Mouse (Mus musculus): ENCODE results near the gene Sspn.

DNA sequence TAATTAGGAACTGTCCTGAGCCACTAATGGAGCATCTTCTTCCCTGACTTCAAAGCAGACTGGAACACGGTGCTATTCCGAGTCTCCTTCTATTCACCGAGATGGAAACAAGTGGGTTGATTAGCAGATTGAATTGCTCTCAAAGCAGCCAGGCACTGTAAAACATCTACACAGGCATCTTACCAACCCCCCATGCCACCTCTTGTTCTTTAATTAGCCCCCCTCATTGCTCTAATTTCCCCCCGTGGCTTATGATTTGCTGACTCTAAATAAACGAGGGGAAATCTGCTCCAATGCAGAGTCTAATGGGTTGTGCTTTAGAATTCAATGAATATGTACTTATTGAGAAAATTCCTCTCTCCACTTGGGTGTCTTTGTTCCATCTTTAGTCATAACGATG is 15.0 kb upstream of the Sspn start:
- TF ChIP-seq NRF1 (IDR thresholded peaks at IDR 0.05; ENCODE audit: insufficient read depth, low read depth, low read length, poor library complexity, severe bottlenecking) (no peak), ZKSCAN1 (IDR thresholded peaks at IDR 0.05; ENCODE audit: low read depth, low read length) (no peak), POLR2A (IDR thresholded peaks at IDR 0.05; ENCODE audit: control insufficient read depth in 1 of 2, insufficient read depth in 1 of 2, low read depth in 1 of 2, low read length in 2 of 2, poor library complexity in 1 of 2) (no peak), ZNF384 (IDR thresholded peaks at IDR 0.05; ENCODE audit: low read depth, low read length) (no peak), TBP (IDR thresholded peaks at IDR 0.05; ENCODE audit: low read depth, low read length) (no peak), USF1 (IDR thresholded peaks at IDR 0.05; ENCODE audit: low read depth, low read length) (no peak), KAT2A (conservative IDR thresholded peaks at IDR 0.05; ENCODE audit: low read depth, low read length) (no peak), EP300 (IDR thresholded peaks at IDR 0.05; ENCODE audit: low read depth in 1 of 2, low read length in 2 of 2) (no peak), HCFC1 (IDR thresholded peaks at IDR 0.05; ENCODE audit: low read depth, low read length) (no peak), CTCF (IDR thresholded peaks at IDR 0.05 in 2 of 3, conservative IDR thresholded peaks at IDR 0.05 in 1 of 3; ENCODE audit: control insufficient read depth in 1 of 3, insufficient read depth in 1 of 3, low read depth in 2 of 3, low read length in 3 of 3, poor library complexity in 1 of 3, severe bottlenecking in 1 of 3) (no peak), POLR2AphosphoS2 (IDR thresholded peaks at IDR 0.05; ENCODE audit: low read length) (no peak), GABPA (IDR thresholded peaks at IDR 0.05; ENCODE audit: low read depth, low read length) (no peak)

Data from MEL (cell line).